Mouse (Mus musculus) cerebral cortex, adult 2 months (tissue): ENCODE measurements around the gene March6.

ENCODE experiments used
- WGBS: fragments of 180-500 bp; shearing (Covaris S2); methylation state at CpG from one replicate; pipeline ENCODE4 v1.1.7; 2018; 5-methylcytosine and 5-hydroxymethylcytosine counted together

March6 gene

DNA sequence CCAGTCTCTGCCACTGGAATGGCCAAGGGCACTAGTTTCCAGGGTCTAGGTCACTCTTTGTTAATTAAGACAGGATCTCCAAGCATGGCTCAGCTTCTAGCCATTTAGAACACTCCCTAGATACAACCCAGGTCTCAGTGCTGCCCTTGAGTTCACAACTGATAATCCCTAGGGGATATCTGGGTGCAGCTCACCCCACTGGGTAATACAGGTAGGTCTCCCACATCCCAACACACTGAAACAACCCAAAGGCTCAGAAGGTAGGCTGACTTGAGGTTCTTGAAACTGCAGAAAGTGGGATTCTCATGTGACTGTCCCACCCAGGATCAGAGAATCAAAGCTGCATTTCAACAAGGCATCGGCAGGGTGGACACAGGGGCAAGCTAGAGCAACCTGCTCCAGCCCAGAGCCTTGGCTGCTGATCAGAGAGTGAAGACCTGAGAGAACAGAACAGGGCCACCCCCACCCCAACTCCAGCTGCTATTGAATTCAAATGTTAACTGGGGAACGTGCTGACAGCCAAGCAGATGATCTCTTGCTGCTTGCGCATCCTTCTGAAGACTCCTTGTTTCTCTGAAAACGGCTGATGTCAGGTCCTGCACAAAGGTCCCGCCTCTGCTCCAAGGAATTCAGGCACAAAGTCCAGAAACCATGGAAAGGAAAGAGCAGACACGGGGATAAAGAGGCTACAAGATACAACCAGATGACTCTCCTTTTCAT, 116.5 kb downstream of the March6 start:
- 46% methylated on average over 6 of the region's 6 CpGs for WGBS

DNA sequence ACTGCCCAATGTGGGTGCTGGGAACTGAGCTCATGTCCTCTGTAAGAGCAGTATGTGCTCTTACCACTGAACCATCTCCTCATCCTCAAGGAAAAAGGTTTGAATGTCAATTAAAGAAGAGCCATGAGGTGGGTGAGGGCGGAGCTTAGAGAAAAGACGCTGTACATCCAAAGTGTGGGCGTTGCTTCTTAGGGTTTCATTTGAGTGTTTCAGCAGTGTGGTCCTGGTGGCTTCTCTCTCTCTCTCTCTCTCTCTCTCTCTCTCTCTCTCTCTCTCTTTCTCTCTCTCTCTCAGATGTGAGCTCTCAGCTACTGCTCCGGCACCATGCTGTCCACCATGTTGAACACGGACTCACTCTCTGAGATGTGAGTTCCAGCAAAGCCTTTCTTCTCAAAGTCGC, 117.2 kb downstream of the March6 start:
- WGBS = 89% methylated on average over 6 of the region's 6 CpGs

DNA sequence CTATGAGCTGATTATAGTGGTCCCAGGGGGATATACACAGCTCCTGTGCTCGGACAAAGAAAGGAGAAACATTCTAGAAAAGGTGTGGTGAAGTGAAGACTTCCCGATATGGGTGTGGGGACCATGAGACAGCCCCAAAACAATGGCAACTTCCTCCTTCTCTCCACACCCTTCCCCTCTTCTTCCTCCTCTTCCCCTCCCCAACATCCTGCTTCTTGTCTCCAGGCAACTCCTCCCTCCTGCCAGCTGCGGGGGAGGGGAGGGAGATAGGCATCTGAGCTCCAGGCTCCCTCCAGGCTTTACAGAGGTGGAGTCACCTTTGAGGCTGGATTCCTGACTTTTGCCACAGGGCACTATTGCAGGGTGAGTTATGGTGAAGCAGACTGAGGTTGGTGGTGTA, 117.9 kb downstream of the March6 start:
- 69% methylated on average over 3 of the region's 3 CpGs for WGBS

DNA sequence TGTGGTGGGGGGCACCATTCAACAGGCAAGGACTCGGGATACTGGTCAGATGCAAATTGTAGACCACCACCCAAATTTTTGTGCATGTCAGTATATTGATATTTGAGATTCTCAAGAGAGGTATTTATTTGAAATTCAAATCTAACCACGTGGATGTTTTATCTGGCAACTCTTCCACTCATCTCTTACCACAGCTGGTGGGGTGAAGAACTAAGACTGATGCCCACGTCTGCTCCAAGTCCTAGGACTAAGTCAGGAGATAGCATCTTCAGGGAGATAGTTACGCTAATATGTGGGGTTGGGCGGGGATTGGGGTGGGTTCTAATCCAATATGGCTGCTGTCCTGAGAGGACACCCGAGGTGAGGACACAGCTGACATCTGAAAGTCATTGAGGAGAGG, 118.4 kb downstream of the March6 start:
- 73% methylated on average over 6 of the region's 6 CpGs for WGBS

DNA sequence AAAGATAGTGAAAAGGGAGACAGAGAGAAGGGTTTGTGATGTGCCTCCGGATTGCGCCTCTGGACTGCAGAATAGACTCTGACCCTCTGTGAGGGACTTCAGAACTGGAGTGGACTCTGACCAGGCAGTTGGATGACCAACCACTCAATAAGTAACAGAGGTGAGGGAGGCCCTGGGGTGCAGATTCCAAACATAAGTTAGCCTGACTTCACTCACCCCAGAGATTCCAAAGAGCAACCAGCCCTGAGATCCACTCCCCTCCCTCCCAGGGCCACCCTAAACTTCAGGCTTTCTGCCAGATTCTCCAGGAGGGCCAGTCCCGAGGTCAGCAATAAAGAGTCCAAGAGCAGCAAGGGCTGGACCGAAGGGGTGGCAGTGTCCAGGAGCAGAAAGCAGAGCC, 123.4 kb downstream of the March6 start:
- WGBS = 77% methylated on average over 4 of the region's 4 CpGs

DNA sequence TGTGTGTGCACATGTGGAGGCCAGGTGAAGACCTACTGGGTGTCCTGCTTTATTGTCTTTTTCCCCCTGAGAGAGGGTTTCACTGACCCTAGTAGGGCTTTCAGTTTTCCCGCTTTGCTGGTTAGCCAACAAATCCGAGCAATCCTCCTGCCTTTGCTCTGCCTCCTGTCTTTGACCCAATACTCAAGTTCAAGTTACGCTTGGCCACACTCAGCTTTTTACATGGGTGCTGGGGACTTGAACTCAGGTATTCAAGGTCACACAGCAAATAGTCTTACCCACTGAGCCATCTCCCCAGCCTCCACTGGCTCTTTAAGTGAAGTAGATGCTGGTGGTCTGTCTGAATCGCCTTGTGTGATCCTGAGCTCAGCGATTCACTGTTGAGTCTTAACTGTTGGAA, 124.0 kb downstream of the March6 start:
- WGBS = 84% methylated on average over 5 of the region's 5 CpGs
